Mouse (Mus musculus) heart, adult 2 months (tissue): ENCODE data around the gene Rap1b.

Experiments used
- CTCF ChIP-seq: fragments of 200-600 bp; IDR thresholded peaks from 2 replicates; pipeline ENCODE4 v1.8.1; 2022; ENCODE audit warnings: antibody characterized with exemption, mild to moderate bottlenecking, moderate library complexity
- EP300 ChIP-seq: fragments of 200-500 bp; IDR thresholded peaks from 2 replicates; pipeline ENCODE4 v1.6.1; 2011; ENCODE audit warnings: low read depth, low read length, control low read depth; ENCODE audit not compliant: insufficient read depth
- POLR2A ChIP-seq: fragments of 200-500 bp; IDR thresholded peaks from 2 replicates; pipeline ENCODE4 v1.6.1; 2011; ENCODE audit warnings: mild to moderate bottlenecking, low read depth, low read length, control low read depth; ENCODE audit not compliant: insufficient read depth

DNA sequence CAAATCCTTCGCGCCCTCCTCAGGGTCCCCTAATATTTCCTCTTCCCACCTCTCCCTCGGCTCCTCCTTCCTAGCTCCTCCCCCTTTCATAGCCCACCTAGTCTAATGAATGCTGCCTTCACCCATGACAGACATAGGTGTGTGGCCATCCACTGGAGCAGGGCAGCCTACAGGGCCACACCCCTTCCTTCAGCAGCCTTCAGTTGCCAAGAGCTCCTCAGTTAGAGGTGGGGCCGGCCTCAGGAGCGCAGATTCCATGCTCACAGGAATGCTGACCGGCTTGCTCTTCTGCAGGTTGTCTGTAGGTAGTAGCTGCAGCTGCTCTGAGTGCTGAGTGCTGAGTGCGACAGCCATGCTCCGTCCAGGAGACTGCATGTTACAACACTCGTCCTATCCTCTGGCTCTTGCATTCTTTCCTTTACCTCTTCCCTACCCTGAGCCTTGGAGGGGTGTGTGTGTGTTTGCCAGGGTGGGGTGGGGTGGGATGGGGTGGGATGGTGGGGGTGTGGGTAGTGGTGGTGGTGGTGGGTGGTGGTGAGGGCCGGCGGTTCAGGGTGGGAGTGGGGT, 16.3 kb upstream of the Rap1b start:
- TF ChIP-seq CTCF: no peak
- TF ChIP-seq POLR2A: no peak
- no peak for TF ChIP-seq EP300
